Mouse (Mus musculus) bone marrow, adult 2 months (tissue): ENCODE measurements around the gene Galnt17.

Experiments
- CTCF ChIP-seq: fragments of 200-500 bp; IDR thresholded peaks from 2 replicates; pipeline ENCODE4 v1.5.1; 2011; ENCODE audit warnings: low read length, control low read depth; ENCODE audit not compliant: control insufficient read depth, insufficient read depth
- POLR2A ChIP-seq: fragments of 200-500 bp; IDR thresholded peaks from 2 replicates; pipeline ENCODE4 v1.6.1; 2011; ENCODE audit warnings: low read depth, mild to moderate bottlenecking, control low read depth, low read length, borderline replicate concordance; ENCODE audit not compliant: control insufficient read depth

GRCm38 (mm10) chr5:130858148-130858547 is 450.1 kb downstream of the Galnt17 start:
- TF ChIP-seq POLR2A (no peak), CTCF (peak; percentile 54)
